Mouse (Mus musculus): ENCODE measurements around the gene Prex1. TPM values are rescaled to one million over a fixed set of nuclear protein-coding genes. Genes with fewer than 3 reads are reported as not detected.

The Prex1 gene
- total and polyA plus RNA-seq, 3 experiments: 5.5 to 19.5 (median 18.5) TPM

DNA sequence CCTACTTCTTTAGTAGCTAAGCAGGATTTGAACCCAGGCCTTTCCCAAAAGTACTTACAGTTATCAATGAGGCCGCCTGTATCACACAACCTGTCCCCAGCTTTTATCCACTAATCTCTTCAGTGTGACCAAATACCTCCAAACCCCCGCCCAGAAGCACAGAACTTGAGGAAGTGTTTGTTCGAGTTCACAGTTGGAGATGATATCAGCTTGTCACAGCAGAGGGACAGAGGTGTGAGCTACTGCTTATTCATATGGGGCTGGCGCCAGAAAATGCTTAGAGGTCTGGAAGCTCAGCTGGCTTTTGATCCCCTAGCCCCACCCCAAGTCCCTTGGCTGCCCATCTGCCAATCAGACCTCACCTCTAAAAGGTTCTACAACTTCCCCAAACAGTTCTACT is 40.6 kb upstream of the Prex1 start:
- H3K27me3 ChIP-seq (replicated peaks): no peaks in the 10 kb centered on the region
- no peaks in the 10 kb centered on the region for H3K36me3 ChIP-seq (replicated peaks in 1 of 2; ENCODE audit: control insufficient read depth in 1 of 2, insufficient read depth in 1 of 2, low read length in 1 of 2)
- no peak overlapping the region for H3K4me3 ChIP-seq (replicated peaks in 1 of 3; ENCODE audit: low read depth in 2 of 3, low read length in 2 of 3, poor library complexity in 1 of 3)
- H3K9ac ChIP-seq (ENCODE audit: insufficient read depth, low read depth): no peak overlapping the region
- TF ChIP-seq MYC (IDR thresholded peaks at IDR 0.05; ENCODE audit: low read depth, low read length): no peak
- TF ChIP-seq ZNF384 (IDR thresholded peaks at IDR 0.05; ENCODE audit: low read depth, low read length): no peak
- TF ChIP-seq CHD2 (IDR thresholded peaks at IDR 0.05; ENCODE audit: low read length): no peak
- no peak for TF ChIP-seq EP300 (IDR thresholded peaks at IDR 0.05; ENCODE audit: low read length)
- no peak for TF ChIP-seq ELF1 (IDR thresholded peaks at IDR 0.05; ENCODE audit: low read depth, low read length)
- TF ChIP-seq POLR2AphosphoS2 (IDR thresholded peaks at IDR 0.05; ENCODE audit: low read depth, low read length): no peak
- no peak for TF ChIP-seq CTCF (conservative IDR thresholded peaks at IDR 0.05 in 1 of 2, IDR thresholded peaks at IDR 0.05 in 1 of 2; ENCODE audit: low read depth in 2 of 2, low read length in 2 of 2)
- no peak for TF ChIP-seq TBP (conservative IDR thresholded peaks at IDR 0.05; ENCODE audit: low read depth, low read length)
- TF ChIP-seq MAFK (IDR thresholded peaks at IDR 0.05; ENCODE audit: insufficient replicate concordance, low read length): no peak
- DNase-seq (ENCODE audit: extremely low read depth): no peak
- no peaks in the 10 kb centered on the region for H3K9me3 ChIP-seq (replicated peaks; ENCODE audit: low read length)
- no peak overlapping the region for H3K4me2 ChIP-seq (ENCODE audit: insufficient read depth, low read depth, poor library complexity, severe bottlenecking)
- H3K79me2 ChIP-seq (replicated peaks; ENCODE audit: control insufficient read depth, extremely low read depth, insufficient read depth, poor library complexity, severe bottlenecking): no peaks in the 10 kb centered on the region
- H3K4me1 ChIP-seq (ENCODE audit: control insufficient read depth in 1 of 2, insufficient read depth in 2 of 2): peaks cover 9 to 47% of the 10 kb centered on the region in 2 experiments
- no peak overlapping the region for H3K27ac ChIP-seq (ENCODE audit: insufficient read depth, low read depth)
- in situ Hi-C loops (cut with MboI; ENCODE audit: low pct_ligation_motif_present, low pct_unique_long_range_greater_than_20kb, low sequenced_read_pairs) (no loop called here), dilution Hi-C loops (cut with MboI; ENCODE audit: extremely low pct_ligation_motif_present, extremely low pct_unique_long_range_greater_than_20kb, low sequenced_read_pairs) (no loop called here)

DNA sequence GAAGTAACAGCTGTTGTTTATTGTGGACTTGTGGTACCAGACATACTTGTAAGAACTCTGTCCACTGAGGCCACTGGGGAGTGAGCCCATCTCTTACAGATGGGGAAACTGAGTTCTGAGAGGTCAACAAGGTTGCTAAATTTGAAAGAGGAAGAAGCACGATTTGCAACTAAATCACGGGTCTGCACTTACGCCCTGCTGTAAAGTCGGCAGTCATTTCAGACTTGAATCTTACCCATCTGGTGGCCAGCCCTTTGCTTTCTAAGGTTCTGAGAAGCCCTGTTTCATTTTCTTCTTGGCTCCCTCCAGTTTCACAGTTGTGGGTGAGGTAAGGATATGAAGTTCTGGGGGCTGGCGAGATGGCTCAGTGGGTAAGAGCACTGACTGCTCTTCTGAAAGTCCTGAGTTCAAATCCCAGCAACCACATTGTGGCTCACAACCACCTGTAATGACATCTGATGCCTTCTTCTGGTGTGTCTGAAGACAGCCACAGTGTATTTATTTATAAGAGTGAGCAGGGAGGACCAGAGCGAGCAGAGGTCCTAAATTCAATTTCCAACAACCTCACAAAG is 37.1 kb upstream of the Prex1 start:
- Histone ChIP-seq H3K27ac (ENCODE audit: insufficient read depth, low read depth) (no peak overlapping the region), H3K27me3 (replicated peaks) (no peaks in the 10 kb centered on the region), H3K79me2 (replicated peaks; ENCODE audit: control insufficient read depth, extremely low read depth, insufficient read depth, poor library complexity, severe bottlenecking) (no peaks in the 10 kb centered on the region), H3K4me1 (ENCODE audit: control insufficient read depth in 1 of 2, insufficient read depth in 2 of 2) (peaks cover 8 to 43% of the 10 kb centered on the region in 2 experiments), H3K4me2 (ENCODE audit: insufficient read depth, low read depth, poor library complexity, severe bottlenecking) (no peak overlapping the region), H3K36me3 (replicated peaks in 1 of 2; ENCODE audit: control insufficient read depth in 1 of 2, insufficient read depth in 1 of 2, low read length in 1 of 2) (no peaks in the 10 kb centered on the region), H3K9ac (ENCODE audit: insufficient read depth, low read depth) (no peak overlapping the region), H3K4me3 (replicated peaks in 1 of 3; ENCODE audit: low read depth in 2 of 3, low read length in 2 of 3, poor library complexity in 1 of 3) (no peak overlapping the region), H3K9me3 (replicated peaks; ENCODE audit: low read length) (no peaks in the 10 kb centered on the region)
- dilution Hi-C loops (cut with MboI; ENCODE audit: extremely low pct_ligation_motif_present, extremely low pct_unique_long_range_greater_than_20kb, low sequenced_read_pairs) (no loop called here), in situ Hi-C loops (cut with MboI; ENCODE audit: low pct_ligation_motif_present, low pct_unique_long_range_greater_than_20kb, low sequenced_read_pairs) (no loop called here)
- no peak for DNase-seq (ENCODE audit: extremely low read depth)
- TF ChIP-seq ETS1 (conservative IDR thresholded peaks at IDR 0.05; ENCODE audit: low read depth, low read length) (peak; percentile 10; the same call in 1 of the 2 replicates), GABPA (IDR thresholded peaks at IDR 0.05; ENCODE audit: insufficient replicate concordance, low read depth, low read length) (no peak), MAZ (IDR thresholded peaks at IDR 0.05; ENCODE audit: low read depth, low read length) (no peak), E2F4 (IDR thresholded peaks at IDR 0.05; ENCODE audit: insufficient replicate concordance, low read depth, low read length) (no peak), MAFK (IDR thresholded peaks at IDR 0.05; ENCODE audit: insufficient replicate concordance, low read length) (peak; percentile 54; the same call in 1 of the 2 replicates), ELF1 (IDR thresholded peaks at IDR 0.05; ENCODE audit: low read depth, low read length) (peak; percentile 73), MXI1 (IDR thresholded peaks at IDR 0.05; ENCODE audit: low read depth, low read length) (no peak; the same call in 1 of the 2 replicates), NRF1 (IDR thresholded peaks at IDR 0.05; ENCODE audit: low read depth, low read length) (no peak), CHD2 (IDR thresholded peaks at IDR 0.05; ENCODE audit: low read length) (no peak), RAD21 (IDR thresholded peaks at IDR 0.05; ENCODE audit: low read depth, low read length) (no peak), BHLHE40 (IDR thresholded peaks at IDR 0.05; ENCODE audit: low read depth, low read length) (peak; percentile 69), NELFE (IDR thresholded peaks at IDR 0.05; ENCODE audit: low read depth, low read length) (no peak), POLR2AphosphoS2 (IDR thresholded peaks at IDR 0.05; ENCODE audit: low read depth, low read length) (no peak), POLR2A (IDR thresholded peaks at IDR 0.05; ENCODE audit: low read depth, low read length) (no peak), ZNF384 (IDR thresholded peaks at IDR 0.05; ENCODE audit: low read depth, low read length) (no peak), TCF12 (IDR thresholded peaks at IDR 0.05; ENCODE audit: low read depth, low read length) (0 out of 2 replicates have a peak, but pooled peaks have one; percentile 20), EP300 (IDR thresholded peaks at IDR 0.05; ENCODE audit: low read length) (peak; percentile 48; the same call in 1 of the 2 replicates), UBTF (IDR thresholded peaks at IDR 0.05; ENCODE audit: low read depth, low read length) (no peak), IRF4 (IDR thresholded peaks at IDR 0.05; ENCODE audit: low read depth, low read length) (peak; percentile 65; the same call in 1 of the 2 replicates), ZKSCAN1 (IDR thresholded peaks at IDR 0.05; ENCODE audit: borderline replicate concordance, low read depth, low read length) (no peak), PAX5 (IDR thresholded peaks at IDR 0.05; ENCODE audit: low read length) (no peak), MYC (IDR thresholded peaks at IDR 0.05; ENCODE audit: low read depth, low read length) (0 out of 2 replicates have a peak, but pooled peaks have one; percentile 17), KAT2A (IDR thresholded peaks at IDR 0.05; ENCODE audit: insufficient replicate concordance, low read length) (no peak), JUND (conservative IDR thresholded peaks at IDR 0.05; ENCODE audit: low read depth, low read length) (no peak), CHD1 (IDR thresholded peaks at IDR 0.05; ENCODE audit: low read depth, low read length) (no peak), ZMIZ1 (IDR thresholded peaks at IDR 0.05; ENCODE audit: low read depth, low read length) (no peak), MAX (IDR thresholded peaks at IDR 0.05; ENCODE audit: low read length) (no peak), SMC3 (IDR thresholded peaks at IDR 0.05; ENCODE audit: low read depth, low read length) (no peak; the same call in 1 of the 2 replicates), USF2 (conservative IDR thresholded peaks at IDR 0.05; ENCODE audit: low read depth, low read length) (no peak), ZC3H11A (IDR thresholded peaks at IDR 0.05; ENCODE audit: low read depth, low read length) (no peak)
